Mouse (Mus musculus): ENCODE results near the gene Opcml.

Opcml gene

DNA sequence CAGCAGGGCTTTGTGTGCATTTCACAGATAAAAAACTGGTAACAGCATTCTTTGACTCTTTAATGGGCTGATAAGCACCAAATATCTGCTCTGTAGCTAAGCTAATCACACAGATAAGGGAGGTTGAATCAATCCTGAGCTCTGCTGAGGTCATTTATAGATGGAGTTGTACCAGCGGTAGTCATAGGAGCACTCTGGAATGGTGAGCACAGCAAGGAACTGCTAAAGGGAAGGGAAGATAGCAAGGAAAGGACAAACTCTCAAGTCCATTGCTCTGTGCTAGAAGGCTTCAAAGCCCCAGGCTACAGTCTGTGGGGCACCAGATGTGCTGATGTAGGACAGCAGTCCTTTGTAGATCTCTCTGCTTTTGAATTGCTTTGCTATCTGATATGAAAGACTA is 529.2 kb downstream of the Opcml start:
- no peak for DNase-seq (ENCODE audit: low spot score in 2 of 2)

DNA sequence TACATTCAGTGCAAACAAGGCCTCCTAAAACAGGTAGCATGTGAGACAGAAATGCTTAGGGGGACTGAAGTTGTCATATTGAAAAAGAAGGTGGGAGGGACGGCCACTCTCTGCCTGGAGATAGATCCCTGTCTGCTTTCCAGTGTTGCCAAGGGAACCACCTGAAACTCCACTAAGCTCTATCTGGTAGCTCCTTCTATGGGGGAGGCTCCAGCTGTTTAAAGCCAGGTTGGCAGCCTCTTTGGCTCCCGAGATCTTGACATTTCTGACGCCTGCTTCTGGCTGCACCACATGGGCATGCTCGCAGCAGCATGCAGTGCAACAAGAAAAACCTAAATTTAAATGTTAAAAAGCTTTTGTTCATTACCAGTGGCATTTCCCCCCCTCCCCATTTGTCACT is 537.4 kb downstream of the Opcml start:
- no peak for DNase-seq (ENCODE audit: low spot score in 2 of 2)

DNA sequence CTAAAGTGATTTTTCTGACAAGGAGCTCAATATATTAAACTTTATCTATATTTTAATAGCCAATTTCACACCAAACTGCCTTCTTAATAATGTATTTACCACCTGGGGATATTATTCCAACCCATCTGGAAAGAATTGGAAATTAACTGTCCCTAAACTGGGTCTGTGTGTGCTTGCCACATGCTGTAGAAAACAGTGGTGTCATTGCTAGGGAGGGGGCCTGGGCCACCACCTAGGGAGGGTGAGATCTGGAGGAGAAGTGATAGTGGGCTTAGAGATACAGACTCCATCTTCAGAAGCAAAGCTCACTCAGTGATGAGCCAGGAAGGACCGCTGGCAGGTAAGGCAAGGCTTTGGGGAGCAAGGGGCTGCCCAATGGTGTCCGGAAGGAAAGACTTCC is 537.9 kb downstream of the Opcml start:
- no peak for DNase-seq (ENCODE audit: low spot score in 2 of 2)

DNA sequence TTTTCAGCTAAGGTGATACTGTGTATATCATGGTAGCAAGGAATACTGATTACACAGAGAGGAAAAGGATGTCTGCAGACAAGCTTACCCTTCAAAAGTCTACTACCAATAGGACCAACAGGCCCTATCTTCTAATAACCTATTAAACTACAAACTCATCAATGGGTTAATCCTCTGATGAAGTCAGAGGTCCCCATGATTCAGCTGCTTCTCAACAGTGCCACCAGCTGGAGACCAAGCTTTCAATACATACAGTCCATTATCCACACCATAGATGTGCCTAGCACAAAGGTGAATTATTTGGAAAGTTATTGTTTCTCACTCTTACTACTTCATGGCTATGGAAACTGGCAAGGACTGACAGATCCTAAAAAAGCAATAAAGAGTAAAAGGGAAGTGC is 538.9 kb downstream of the Opcml start:
- DNase-seq (ENCODE audit: low spot score in 2 of 2): no peak

DNA sequence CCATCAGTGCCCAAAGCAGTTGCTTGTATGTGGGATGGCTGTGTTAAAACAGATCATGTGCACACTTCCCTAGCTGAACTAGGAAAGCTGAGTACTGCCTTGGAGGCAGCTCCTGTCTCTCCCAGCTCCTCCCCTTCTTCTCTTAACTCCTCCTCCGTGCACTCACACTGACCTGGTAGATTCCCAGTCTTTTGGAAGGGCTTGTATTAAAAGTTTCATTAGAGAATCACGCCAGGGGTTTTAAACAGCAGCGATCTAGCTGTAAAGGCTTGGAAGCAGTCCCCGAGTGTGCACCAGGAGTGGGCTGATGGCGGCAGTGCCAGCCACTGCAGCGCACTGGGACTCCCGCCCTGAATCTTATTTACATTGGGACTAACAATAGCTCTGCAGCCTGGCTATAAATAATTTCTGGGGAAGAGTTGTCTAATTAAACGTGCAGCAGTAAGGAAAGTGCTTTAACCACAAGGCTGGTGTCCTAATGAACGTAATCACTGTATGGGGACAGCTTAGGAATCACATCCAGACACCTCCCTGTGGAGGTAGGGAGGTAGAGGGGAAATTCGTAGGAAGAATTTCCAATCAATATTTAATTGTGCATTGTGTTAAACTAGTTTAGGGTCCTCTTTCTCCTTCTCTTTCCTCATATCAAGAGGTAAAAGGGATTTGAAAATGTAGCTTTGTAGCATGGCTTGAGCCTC is 546.1 kb downstream of the Opcml start:
- no peak for DNase-seq (ENCODE audit: low spot score in 2 of 2)

DNA sequence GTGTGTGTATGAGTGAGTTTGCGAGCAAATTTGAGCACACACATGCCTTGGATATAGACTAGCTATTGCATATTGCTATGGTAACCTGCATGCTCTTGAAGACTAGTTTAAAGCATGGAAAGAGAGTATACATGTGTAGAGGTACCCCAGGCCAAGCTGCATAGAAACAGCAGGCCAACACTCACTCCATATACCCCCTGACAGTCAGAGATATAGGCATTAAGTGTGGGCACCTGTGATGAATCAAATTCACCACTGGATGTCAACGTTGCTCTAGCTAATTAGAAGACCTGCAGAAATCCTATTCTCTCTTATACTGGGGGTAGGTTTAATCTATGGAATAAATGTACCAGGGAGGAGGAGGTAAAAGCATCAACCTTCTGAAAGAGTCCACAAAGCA is 547.3 kb downstream of the Opcml start:
- DNase-seq (ENCODE audit: low spot score in 2 of 2): no peak

DNA sequence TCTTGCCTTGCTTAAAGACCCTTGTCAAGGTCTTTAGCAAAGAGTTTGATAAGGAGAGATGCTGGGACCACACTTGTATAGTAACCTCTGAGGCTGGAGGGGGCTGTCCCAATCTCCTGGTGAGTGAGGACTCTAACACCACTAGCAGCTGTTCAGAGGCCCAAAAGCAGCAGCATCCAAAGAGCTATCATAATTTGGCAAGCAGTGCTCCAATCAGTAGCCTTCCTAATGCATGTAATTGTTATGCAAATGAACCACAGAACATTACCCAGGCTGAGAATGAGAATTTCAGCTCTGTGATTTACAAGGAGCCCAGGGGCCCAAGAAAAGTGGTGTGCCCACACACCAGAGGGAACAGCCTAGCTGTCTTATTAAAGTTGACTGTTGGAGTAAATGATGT is 564.4 kb downstream of the Opcml start:
- DNase-seq (ENCODE audit: low spot score in 2 of 2): no peak

DNA sequence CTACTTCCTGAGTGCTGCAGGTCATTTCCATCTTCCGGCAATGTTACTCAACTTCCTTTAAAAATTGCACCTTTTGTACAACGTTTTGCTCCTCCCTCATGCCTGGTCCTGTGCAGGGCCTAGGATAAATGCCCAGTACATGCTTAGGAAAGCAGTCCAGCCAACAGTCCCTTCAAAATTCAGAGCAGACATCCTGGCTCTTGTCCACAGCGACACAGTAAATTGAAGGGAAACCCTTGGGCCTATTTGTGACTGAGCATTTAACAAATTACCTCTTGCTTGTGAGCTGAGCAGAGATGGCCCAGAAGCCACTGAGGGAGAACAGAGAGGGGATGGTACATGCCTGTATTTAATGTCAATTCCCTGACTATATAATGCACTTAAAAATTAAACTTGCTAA is 567.4 kb downstream of the Opcml start:
- DNase-seq (ENCODE audit: low spot score in 2 of 2): no peak

DNA sequence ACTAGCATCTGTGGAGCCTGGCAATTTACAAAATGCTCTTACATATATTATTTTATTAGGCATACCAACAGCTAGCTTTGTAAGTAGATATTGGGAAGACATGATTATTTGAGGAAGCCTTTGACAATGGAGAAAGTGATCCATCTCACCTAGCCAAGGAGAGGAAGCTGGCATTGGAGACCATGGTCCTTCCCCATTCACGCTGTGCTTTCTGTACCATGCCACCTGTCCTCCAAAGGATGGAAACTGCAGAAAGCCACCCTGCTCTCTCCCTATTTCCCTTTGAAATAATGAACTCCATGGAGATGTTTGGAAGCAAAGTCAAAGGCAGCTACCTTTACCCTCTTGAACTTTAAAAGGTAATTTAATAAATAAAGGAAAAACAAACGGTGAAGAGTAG is 570.1 kb downstream of the Opcml start:
- DNase-seq (ENCODE audit: low spot score in 2 of 2): no peak

DNA sequence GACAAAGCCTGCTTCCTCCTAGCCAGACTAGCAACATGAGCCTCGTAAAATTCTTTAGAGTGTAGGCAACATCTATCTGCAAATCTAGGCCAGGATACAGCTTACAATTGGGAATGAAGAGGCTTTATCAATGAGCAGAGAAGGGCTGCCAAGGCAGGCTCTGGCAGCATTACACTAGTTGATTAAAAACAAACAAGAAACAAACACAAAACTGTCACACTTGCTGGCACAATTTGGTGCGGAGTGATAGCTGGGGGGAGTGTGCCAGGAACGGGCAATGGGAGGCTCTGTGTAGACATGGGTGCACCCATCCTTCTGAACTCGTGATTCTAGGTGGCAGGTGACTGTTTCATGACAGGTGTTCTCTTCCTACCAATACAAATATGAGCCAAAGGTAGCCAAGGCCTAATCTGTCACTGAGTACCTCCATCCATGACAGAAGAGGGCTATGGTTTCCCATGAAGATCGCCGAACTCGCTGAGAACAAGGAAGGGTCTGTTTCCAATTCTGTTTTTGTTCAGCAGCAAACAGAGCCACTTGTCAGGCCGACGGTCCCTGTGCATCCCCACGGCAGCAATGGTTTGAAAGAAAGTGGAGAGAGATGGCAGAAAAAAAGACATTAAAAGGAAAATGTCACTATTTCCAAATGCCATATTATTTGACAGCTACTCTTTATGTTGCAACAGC is 574.0 kb downstream of the Opcml start:
- DNase-seq (ENCODE audit: low spot score in 2 of 2): no peak

DNA sequence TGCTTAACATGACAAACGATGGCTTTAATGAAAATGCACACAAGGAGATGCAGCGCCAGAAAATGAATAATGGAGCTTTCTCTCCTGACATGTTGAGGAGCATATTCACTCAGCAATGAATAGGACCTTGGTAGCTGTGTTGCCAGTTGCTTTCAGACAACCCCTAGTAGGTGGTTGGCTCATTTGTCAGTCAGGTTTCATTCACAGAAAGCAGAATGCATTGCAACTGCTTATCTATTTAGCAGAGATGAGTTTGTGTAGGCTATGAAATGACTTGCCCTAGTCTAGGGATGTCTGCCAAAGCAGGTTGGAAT is 574.5 kb downstream of the Opcml start:
- no peak for DNase-seq (ENCODE audit: low spot score in 2 of 2)

DNA sequence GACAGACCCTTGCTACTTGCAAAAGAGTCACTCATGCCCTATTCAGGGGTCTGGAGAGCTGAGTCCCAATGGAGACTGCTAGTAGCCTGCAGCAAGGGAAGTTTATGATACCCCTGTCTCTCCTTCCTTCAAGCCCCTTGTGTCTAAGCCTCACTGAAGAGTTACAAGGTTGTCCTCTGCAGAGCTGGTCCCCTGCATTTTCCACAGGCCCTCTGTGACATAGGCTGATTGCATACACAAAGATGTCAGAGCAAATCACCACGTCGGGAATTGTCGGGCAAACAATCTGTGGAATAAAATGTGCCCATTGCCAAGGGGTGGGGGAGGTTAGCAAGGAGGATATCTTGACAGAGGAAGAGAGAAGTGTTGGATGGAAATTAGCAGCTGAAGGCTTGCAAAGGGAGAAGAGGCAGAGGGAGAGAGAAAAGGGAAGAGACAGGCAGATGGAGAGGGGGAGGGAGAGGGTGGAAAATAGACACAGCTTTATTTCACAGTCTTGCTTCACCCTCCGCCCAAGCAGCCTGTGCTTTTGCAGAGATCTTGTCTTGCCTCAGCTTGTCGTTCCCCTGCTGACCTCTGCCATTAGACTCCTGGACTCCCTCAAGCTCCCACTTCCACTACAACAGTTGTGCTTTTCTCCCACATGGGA is 596.1 kb downstream of the Opcml start:
- no peak for DNase-seq (ENCODE audit: low spot score in 2 of 2)

DNA sequence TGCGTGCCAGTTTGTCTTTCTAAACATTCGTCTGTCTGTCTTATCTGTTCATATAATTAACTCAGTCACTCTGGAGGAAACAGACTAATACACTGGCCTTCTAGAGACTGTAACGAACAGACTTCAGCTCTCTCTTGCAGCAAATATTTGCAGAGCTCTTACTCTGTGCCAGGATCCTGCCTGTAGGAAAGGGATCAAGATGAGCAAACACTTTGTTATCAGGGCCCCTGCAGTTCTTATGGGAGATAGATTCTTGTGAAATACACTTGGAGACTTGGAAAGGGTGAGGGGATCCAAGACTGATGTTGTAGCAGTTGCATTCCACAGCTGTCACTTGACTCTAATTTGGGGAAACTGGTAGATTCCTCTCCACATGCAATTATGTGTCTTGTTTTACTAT is 604.6 kb downstream of the Opcml start:
- no peak for DNase-seq (ENCODE audit: low spot score in 2 of 2)

DNA sequence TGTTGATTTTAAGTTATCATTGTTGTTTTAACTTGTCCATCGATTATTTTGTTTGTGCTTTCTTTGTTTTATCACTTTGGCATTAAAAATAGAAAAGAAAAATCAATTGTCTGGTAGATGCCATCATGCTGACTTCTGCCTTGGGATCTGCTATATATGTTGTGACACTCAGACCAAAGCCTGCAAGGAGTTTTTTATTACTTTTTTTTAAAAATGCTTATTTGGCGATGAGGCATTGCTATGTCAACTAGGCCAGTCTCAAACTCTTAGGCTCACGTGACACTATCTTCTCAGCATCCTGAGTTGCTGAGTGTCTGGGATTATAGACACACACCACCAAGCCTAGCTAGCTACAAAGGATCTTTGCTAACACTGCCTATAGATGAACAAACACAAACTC is 605.1 kb downstream of the Opcml start:
- DNase-seq (ENCODE audit: low spot score in 2 of 2): no peak

DNA sequence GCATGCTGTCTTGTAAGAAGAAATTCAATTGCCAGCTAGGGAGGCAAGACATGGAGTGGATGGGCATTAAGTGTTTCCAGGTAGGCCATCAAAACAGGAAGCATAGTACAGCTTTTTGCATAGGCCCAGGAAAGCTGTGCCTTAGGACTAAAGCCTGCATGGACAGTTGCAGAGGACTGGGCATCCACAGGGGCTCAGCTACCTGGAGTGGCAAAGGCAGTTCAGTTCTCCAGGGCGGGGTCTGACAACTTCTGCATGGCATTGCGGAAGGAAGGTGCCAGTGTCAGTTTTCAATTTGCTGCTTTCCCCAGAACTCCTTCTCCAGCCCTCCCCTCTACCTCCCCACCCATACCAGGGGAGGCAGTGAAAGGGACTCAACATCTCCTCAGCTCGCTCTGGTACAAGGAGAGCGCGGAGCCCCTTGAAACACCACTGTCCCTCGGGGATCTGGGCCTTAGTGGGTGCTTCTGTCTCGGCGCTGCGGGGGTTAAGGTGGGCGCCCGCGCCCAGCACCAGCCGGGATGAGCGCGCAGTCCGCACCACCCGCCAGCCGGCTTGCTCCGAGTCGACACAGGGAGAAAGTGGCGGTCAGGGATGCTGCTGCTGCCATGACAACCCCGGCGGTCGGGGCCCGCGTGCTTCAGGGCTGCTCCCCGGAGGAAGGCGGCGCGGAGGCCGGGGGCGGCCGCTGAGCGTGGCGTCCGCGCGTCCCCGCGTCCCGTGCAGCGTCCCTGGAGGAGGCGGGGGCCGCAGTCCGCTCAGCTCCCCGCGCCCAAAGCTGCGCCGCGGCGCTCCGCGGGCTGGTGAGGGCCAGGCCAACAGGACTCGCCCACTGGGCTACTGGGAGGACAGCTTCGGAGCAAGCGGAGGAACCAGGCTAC is 612.4 kb downstream of the Opcml start:
- DNase-seq (ENCODE audit: low spot score in 2 of 2): no peak

DNA sequence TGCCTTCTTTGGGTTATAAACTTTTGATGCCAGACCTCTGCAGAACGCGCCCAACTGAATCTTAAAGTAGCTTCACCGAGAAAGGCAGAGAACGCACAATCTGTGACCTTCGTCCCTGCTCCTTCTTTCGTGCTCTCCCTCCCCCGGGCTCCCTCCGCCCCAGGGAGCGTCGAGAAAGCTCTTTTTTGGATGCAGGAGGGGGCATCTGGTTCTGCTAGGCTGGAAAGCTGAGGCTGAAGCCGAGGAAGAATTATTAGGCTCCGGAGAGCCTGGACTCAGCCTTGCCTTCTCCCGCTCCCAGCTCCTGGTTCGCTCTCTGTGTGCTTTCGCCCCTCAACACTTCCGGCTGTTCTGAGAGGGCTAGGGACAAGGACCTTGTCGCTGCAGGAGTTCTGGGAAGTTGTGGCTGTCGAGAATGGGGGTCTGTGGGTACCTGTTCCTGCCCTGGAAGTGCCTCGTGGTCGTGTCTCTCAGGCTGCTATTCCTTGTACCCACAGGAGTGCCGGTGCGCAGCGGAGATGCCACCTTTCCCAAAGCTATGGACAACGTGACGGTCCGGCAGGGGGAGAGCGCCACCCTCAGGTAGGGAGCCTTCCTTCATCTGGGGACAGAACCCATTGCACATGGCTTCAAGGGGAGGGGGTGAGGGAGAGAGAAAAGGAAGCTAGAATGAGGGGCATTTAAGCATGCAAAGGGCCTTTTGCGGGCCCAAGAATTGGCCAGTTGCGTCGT is 613.4 kb downstream of the Opcml start:
- DNase-seq (ENCODE audit: low spot score in 2 of 2): no peak

DNA sequence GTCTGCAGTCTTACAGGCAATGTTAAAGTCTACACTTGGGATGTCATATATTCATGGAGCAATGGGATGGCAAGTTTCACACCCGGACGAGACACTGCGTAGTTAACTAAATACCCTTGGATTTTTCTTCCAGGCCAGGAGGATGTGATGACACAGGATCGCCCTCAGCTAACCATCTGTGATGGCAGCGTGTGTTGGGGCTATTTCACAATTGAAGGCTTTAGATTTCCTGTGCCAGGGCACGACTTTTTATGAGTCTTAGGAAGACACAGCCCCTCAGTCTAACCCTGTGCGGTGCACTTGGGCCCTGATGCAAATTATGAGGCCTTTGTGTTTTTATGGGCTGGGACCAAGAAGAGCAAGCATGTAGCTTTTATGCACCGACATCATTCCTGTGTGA is 614.0 kb downstream of the Opcml start:
- no peak for DNase-seq (ENCODE audit: low spot score in 2 of 2)

DNA sequence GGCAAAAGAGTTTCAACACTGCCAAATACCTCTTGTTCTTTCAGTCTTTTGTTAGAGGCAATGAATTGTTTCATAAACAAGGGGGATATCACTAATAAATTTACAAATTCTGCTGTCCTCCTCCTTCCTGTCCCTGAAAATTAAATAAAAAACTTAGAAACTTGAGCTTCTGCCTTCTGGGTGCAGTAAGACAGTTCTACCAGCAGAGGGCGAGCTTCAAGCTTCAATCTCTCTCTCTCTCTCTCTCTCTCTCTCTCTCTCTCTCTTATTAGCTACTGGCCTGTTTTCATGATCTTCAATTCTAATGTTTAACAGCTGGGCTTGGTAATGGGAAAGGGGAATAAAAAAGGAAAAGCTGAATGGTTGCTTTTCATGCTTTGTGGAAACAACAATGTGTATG is 615.2 kb downstream of the Opcml start:
- no peak for DNase-seq (ENCODE audit: low spot score in 2 of 2)

DNA sequence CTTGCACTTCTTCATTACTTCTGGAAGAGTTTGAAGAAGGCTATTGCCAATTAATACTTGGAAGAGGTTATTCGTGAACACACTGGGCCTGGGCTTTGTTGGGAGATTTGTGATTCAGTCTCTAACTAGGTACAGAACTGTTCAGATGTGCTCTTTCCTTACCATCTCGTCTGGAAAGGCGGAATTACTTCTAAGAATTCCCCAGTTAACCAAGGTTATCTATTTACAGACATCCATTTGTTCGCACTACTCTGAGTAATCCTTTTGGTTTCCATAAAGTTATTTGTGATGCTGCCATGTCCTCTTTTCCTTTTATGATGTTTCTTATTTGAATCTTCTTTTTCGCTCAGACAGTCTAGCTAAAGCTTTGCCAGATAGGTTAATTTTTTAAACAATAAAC is 630.2 kb downstream of the Opcml start:
- no peak for DNase-seq (ENCODE audit: low spot score in 2 of 2)

DNA sequence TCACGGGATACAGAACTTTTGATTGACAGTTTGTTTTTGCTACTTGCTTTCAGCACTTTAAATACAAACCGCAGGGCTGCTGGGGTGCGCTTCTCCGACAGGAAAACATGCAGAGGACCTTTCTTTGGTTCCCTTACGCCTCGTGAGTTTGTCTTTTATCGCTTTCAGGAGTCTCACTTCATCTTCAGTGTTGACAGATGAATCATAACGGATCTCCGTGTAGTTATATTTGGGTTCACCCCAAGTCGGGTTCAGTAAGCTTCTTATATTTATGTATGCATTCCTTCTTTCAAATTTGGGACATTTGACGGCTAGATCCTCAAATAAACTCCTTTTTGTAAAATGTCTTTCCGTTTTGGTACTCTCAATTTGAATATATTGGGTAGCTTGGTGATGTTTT is 632.8 kb downstream of the Opcml start:
- DNase-seq (ENCODE audit: low spot score in 2 of 2): no peak

DNA sequence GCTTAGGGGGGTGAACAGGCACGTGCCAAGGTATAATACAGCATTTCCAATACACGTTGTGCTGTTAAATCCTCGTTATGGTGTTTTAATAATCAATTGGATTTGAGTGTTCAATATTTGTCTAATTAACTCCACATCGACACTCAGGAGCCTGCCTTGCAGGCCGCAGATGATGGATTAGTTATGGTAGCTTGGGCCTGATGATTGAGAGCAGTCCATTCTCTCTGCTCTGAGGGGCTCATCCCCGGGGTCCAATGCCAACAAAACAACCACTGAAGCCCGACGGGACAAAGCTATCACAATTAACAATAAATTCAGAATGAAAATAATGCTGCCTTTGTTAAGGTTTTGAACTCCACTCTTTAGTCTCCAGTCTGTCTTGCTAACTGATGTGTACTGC is 641.6 kb downstream of the Opcml start:
- no peak for DNase-seq (ENCODE audit: low spot score in 2 of 2)

DNA sequence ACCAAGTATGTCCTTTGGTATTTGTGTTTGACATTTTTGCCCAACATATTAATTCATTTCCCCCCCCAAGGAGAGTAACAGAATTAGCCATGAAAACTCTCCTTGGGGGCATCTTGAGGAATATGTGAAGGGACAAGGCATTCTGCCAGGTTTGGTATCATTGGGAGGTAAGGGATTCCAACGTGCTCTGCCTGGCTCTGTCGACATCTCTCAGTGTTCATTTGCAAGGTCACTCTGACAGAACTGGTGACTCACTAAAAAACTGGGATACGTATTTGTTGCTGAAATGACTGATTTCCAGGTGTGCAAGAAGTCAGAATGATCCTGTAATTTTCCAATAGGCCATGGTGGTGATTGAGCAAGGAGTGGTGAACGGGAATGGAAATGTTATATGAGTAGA is 648.2 kb downstream of the Opcml start:
- DNase-seq (ENCODE audit: low spot score in 2 of 2): no peak
